Mouse (Mus musculus) cerebellum, adult (tissue): Measurements from ENCODE around the gene Zfp91.
A peak's percentile ranks its signal among the peaks of the same experiment; 100 is the strongest.

Source experiments
- ATAC-seq: cut with Nextera tagmentation; 2 replicates; pipeline ENCODE4 v1.9.2; 2017; ENCODE audit warnings: mild to moderate bottlenecking, moderate library complexity, mixed read lengths; ENCODE audit not compliant: insufficient number of reproducible peaks, low FRiP score, low TSS enrichment

Zfp91 gene

DNA sequence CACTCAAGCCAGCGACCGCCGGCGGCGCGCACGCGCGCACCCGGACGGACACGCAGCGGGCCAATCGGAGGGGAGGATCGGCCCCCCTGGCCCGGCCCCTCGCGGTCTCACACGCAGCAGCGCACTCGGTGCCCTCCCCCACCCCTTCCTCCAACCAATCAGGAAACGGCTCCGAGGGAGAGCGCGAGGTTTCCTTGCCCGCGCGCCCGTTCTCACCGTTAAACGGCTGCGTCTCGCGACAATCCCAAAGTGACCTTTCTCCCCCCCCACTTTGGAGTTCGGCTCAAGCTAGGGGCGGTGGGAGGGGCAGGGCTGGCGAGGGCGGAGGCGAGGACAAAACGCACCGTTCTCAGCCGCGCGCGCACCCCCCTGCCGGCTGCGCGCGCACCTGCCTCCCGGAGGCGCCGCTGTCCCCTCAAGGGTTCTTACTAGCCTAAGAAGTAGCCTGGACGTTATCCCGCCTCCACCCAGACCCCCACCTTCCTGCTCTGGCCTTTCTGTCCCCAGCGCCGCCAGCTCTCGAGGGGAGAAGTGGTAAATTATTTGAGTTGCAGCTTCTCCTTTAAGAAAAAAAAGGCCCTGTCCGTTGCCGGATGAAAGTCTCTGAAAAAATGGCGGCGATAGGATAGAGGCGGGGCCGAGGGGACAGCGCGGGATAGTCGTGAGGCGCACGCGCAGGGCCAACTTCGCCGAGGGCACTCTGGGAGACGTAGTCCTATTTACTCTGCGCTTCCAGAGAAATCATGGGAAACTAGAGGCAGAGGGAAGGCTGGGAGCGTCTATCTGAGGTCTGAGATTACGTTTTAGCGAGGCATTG, at the start of gene Zfp91, which contains the start of gene Lpxn:
Gene Zfp91 (minus strand): TSS at position 616 of the 817 bp plus-strand sequence.
Gene Lpxn (plus strand): TSS at position 683 of the 817 bp plus-strand sequence.
- peak; percentile 93 for ATAC-seq

DNA sequence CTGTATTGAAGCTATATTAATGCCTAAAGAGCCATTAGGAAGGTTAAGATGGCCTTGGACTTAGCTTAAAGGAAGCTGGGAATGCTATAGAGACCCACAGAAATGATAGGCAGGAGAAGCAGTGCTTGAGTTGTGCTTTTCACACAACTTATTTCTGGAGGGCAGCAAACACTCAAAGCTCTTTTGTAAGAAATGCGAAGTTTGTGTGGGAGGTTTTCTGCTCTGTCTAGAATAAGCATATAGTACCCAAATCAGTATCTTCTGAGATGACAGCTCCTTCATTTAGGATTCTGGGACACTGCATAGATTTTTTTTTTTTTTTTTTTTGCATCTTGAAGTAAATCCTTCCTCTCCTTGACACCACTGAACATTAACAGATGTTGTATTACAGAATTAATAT, 42.6 kb upstream of the Zfp91 start:
- no peak for ATAC-seq

DNA sequence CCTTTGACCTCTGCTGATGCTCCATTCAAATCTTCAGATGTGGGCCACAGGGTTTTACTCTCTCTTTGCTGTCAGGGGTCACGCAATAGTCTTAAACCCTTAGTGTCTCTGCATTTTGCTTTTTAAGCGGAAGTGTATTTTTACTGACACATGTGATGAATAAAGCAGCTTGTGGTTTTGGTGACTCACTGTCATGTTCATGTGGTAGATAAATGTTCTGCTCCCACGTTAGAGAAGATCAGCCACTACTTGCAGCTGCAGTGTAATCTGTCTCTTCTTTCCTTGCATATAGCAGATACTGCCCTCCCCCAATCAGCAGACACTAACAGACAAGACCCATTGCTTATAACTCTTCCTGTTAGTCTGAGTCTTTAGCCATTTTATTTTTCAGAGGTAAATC, 37.7 kb upstream of the Zfp91 start:
- no peak for ATAC-seq

DNA sequence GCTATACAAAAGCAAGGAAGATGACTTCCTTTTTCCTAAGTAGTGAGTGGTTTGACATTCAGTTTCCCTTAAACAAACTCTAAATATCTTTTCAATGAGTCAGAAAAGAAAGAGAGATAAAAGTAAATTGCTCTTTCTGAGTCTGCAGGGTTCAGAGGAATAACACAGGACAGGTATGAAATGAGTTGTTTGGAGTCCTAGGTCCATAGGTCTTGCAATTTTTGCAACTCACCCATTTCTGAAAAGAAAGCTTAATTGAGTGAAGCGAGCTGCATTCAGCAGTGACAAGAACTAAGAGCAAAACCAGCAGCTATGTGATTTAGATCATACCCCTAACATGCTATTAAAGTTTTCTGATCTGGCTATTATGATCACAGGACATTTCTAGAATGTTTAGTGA, 35.6 kb upstream of the Zfp91 start:
- no peak for ATAC-seq

DNA sequence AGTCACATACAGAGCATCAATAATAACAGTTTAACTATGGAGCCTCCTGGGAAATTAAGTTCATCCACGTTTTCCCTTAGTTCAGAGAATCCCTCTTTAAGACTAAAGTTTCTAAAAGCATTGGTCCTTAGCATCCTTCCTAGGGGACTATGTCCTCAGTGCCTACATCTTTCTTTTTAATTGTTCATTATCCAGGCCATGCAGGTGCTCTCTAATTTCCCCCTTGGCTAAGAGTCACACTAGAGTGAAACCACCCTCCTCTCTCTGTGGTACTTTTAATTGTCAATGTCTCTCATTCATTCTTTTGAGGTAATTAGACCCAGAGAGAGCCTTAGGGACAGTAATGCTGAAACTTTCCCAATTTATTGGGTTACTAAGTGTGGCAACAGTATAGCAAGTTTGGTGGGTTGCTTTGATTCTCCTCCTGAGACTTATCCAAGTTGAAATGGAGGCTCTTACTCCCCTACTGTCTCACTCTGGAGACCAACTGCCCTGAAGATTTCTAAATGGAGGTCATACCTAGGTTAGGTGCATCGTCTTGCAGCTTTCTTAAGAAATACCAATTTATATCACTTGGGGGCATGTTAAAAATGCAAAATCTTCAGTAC, 35.0 kb upstream of the Zfp91 start:
- ATAC-seq = no peak

DNA sequence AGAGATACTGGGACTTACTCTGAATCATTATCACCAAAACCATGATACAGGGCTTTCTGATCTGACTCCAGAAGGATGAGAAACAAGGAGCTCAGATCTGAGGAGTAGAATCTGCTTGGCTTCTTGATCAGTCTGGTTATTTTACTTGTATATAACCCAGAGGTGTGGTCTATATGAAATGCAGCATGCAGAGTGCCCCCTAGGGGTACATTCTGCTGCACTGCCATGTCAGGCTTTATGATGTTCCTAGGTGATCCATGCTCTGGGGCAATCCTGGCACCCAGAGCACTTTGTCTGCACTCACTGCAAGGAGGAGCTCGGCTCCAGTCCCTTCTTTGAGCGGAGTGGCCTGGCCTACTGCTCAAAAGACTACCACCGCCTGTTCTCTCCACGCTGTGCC, 28.6 kb upstream of the Zfp91 start:
- ATAC-seq = no peak

DNA sequence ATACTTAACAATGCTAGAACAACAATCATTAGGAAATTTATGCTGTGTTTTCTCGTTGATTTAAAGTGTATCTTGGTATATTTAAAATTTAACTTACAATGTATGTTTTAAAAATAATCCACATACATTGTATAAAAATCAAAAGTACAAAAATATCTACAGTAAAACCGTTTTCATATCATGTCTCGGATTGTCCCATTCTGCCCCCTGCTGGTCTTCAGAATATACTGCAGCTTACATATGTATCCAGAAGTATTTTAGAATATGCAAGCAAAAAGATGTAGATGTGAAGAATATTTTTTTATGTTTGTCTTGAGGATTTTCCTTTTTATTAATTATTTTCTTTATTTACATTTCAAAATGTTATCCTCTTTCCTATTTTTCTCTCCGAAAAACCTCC, 24.5 kb upstream of the Zfp91 start:
- no peak for ATAC-seq

DNA sequence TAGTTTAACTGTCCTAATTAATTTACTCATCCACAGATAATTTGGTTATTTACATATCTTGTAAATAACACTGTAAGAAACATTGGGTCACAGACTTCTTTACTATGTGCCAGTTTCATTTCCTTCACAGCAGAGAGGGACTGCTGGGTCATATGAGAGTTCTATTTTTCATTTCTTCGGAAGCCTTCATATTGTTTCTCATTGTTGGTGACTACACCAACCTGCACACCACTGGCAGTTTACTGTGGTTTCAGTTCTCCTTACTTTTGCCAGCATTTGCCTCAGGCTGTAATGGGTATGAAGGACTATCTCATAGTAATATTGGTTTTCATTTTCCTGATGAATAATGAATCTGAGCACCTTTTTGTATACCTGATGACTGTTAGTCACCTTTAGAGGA, 22.6 kb upstream of the Zfp91 start:
- ATAC-seq = no peak

DNA sequence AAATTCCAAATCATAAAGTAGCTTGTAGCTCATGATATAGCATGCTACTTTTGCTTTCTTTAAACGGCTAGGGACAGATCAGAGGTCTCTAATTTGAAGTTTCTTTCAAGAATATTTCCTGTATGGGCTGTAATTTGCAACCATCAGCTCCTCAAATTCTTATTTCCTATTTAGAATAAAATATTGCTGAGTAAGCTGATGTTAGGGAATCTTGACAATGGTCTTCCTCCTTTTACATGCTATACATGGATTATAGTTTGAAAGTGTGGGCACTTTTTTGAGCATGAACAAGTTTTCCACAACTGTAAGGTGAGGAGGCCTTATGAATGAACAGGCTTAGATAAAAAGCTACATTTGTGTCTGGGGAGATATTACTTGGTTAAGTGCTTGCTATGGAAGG, 18.0 kb upstream of the Zfp91 start:
- no peak for ATAC-seq

DNA sequence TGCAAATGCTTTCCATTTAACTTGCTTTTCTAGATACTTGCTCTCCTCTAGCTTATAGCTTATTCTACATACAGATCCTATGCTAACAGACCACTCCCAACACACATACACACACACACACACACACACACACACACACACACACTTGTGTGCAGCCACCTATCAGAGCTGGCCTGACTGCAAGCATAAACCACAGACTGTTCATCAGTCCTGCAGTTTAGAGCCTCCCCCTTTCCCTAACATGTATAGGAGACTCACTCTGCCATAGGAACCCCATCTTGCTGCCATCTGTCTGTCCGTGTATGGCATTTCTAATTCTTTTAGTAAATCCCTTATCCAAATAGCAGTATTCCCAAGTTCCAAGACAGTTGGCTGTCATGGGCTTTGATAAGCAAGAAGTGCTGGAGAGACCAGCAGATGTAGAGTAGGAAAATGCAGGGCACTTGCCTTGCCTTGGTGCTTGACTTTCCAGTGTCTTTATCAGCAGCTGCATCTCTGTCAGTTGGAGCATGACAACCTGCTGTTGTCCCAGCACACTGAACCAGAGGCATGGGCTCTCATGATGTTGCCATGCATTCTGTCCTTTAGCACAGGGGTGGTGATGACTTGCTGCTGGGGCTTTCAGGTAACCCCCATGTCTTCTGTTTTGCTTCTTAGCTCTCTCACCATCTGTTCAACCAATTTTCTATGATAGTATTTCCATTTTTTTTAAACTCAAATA, 16.9 kb upstream of the Zfp91 start:
- no peak for ATAC-seq

DNA sequence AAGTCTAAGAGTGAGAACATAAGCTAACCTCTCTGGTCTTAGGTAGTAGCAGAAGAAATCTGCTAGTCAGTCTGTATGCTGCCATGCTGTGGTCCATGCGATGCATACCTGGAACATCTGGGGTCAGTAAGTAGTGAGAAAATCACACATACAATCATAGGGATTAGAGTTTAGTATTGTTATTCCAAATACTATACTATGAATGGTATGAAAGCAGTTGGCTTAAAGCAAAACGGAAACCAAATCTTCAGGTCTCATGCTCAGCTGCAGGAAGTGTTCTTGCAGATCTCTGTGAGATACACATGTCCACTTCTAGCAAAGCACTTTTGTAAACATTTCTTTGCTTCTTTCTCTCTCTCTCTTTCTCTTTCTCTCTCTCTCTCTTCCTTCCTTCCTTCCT, 10.3 kb upstream of the Zfp91 start:
- no peak for ATAC-seq

DNA sequence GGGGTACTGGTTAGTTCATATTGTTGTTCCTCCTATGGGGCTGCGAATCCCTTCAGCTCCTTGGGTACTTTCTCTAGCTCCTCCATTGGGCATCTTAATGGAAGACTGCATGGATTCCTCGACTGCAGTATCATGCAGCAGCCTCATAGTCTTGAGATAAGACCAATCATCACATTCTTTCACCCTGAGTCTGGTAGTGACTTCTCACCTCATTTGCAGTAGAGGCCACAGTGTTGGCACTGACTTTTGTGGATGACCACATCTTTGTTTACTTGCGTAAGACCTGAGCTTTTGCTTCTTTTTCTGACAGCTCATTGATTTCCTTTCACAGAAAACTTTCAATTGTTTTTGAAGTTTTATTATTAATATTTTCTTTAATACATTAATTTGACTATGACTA, 9.8 kb upstream of the Zfp91 start:
- no peak for ATAC-seq

DNA sequence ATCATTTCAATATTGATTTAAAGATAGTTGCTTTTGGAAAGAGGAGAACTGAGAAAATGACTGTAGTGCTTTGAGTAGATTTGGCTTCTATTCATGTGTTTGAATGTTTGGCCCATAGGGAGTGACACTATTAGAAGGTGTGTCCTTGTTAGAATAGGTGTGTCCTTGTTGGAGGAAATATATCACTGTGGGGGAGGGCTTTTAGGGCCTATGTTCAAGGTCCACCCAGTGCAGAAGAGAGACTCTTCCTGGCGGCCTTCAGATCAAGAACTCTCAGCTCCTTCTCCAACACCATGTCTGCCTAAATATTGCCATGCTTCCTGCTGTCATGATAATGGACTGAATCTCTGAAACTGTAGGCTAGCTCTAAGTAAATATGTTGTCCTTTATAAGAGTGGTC, 8.3 kb upstream of the Zfp91 start:
- no peak for ATAC-seq

DNA sequence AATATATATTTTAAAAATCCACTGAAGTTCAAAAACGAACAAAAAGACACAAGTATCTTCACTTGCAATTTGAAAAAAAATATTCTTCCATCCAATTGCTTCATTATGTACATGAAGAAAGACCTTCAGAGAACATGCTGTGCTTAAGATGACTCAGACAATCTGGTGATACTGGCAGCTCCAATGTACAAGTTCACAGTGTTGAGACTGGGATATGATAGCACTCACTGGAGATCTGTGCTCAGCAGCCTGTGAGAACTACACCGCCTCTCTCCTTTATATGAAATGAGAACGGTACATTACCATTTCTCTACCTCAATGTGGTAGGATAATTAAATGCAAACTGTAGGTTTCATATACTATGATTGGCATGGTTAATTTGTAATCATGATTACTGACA, 6.9 kb upstream of the Zfp91 start:
- ATAC-seq = no peak

DNA sequence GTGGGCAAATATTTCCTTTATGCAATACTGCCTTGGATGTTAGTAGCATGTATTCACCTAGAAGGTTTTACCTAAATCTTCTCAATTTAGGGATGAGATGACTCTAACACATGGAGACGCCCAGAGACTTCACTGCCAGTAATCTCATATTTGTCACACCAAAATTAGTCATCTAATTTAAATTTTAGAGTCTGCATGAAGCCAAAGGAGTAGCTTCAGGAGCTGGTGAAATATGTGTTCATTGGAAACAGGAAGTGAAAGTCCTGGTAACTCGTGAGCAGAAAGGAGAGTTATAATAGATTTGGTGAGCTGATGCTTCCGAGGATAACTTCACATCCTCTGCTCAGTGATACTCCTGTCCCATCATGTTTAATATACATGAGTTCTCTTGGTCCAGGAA, 5.1 kb upstream of the Zfp91 start:
- no peak for ATAC-seq

DNA sequence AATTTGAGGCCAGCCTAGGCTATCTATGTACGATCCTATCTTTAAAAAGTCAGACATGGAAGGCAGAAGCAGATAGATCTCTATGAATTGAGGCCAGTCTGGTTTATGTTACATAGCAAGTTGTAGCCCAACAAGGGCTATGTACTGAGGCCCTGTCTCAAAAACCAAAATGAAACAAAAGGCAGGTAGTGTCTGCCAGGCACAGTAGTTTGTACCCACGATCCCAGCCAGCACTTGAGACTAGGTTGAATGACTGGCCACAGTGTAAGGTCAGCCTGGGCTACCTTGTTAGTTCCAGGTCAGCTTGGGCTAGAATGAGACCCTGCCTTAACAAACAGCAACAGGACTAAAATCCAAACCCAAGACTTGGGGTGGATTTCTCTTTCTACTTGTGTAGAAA, 4.7 kb upstream of the Zfp91 start:
- ATAC-seq = no peak

DNA sequence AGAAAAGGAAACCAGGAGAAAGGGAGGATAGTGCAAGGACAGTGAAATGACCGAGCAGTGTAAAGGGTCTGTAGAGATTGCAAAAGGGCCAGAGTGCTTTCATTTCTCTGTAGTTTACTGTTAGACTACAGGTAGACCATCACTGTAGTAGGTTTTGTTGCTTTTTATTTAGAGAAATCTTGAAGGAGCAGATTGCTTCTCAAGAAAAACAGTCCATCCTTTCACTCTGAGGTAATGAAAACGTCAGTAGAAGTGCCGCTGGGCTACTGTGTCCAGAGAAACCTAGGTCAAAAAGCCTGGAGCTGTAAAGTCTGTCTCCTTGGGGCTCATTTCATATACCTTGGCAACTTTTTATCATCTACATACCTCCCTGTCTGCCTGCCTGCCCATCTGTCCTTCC, 3.2 kb upstream of the Zfp91 start:
- ATAC-seq = no peak

DNA sequence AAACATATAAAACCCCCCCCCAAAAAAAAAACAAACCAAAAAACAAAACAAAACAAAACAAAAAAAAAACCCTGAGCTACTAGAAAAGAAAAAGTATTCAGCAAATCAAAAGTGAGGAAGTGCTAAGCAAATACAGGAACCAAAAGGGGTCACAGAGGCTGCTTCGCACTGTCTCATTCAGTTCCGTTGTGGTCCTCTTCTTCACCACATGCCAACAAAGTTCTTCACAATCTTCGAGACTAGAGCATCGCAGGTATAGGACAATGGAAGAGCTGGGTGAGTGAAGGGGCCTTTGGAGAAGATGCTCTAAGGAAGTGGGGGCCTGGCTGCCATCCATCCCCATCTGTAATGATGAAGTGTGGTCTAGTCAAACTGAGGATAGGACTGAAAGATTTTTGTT, 2.5 kb upstream of the Zfp91 start:
- no peak for ATAC-seq

DNA sequence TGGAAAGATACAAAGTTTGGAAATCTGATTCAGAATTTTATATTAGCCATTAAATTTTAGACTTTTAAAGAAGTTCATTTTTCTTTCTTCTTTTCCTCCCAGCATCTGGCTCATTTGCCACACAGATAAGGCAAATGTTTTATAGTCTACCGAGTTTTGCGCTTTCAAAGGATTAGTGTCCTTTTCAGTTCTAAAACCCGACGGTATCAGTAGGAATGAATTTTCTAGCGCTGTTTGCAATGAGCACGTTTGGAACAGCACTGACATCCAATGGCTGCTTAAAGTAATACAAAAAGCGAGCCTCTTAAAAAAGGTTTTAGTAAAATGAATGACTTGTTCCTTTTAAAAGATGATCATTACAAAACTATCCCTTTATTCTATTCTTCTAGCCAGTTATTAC, 1.1 kb upstream of the Zfp91 start:
- no peak for ATAC-seq

DNA sequence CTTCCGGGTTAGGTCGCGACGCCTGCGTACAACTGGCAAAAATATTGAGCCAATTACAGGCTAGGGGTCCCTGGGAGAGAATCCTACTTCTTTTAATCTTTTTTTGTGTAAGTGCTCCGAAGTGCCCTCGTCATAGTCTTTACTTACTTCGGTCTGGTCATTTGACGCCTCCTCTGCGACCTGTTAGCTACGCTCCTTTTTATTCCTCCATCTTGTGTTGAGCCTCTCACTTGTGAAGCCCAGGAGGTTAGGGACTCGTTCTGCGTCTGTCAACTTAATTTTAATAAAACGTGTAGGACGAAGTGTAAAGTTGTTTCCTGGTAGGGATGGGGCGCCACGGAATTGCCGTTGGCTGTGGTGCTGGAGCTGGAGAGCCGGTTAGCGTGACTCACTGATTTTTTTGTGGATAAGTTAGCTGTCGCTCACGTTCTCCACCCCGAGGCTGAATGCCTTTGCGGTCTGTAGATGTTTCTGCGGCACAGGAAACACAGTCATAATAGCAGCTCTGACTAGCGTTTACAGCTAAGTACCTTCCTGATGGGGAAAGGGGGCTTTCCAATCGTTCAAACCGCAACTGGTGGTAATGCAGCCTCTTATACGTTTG, 504 bp upstream of the Zfp91 start:
- 0 out of 2 replicates have a peak, but pooled peaks have one; percentile 4 for ATAC-seq

DNA sequence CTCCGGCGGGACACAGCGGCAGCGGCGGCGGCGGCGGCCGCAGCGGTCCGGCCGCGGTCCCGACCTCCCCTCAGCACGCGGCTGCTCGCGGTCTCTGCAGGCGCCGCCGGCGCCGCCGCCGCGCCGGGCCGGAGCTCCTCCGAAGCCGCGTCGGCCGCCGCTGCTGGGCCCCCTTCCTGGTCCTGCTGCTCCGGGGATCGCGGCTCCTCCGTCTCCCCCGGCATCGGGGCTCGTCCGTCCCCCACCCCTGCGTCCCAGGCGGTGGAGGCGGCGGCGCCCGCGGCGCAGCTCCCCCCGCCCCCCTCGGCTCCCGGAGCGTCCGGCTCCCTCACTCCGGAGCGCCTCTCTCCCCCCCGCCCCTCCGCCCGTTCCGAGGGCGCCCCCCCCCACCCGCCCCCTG, 816 bp downstream of the Zfp91 start:
- peak; percentile 42 for ATAC-seq
